Mouse (Mus musculus): ENCODE data around the gene Vps54. TPM values are rescaled to one million over a fixed set of nuclear protein-coding genes. Genes with fewer than 3 reads are reported as not detected.
A peak's percentile ranks its signal among the peaks of the same experiment; 100 is the strongest.

Gene Vps54
- polyA plus RNA-seq, 1 experiment from 2014 or later = 10.3 TPM

GRCm38 (mm10) chr11:21370399-21371121 is 131.5 kb downstream of the Vps54 start:
- Histone ChIP-seq H3K4me2 (ENCODE audit: low read length) (peak overlapping the region; percentile 73), H3K27me3 (ENCODE audit: control insufficient read depth, insufficient read depth, low read depth, low read length) (no peaks in the 10 kb centered on the region), H3K4me1 (ENCODE audit: control insufficient read depth, insufficient read depth, low read length) (peaks cover 14% of the 10 kb centered on the region), H3K4me3 (ENCODE audit: low read depth, low read length) (peak overlapping the region; percentile 81), H3K9ac (ENCODE audit: low read depth, low read length) (peak overlapping the region; percentile 87), H3K27ac (ENCODE audit: low read length) (peak overlapping the region; percentile 8), H3K9me3 (replicated peaks; ENCODE audit: control insufficient read depth, low read length, poor library complexity, severe bottlenecking) (no peaks in the 10 kb centered on the region), H3K36me3 (ENCODE audit: control insufficient read depth, insufficient read depth, low read length) (no peaks in the 10 kb centered on the region)
- WGBS = under 1% methylated on average over 54 of the region's 69 CpGs
- ATAC-seq = peak; percentile 88

MicroRNAs encoded within 50 kb of the gene (microRNA counts, 519-probe panel; counts per million panel counts)
- microRNA mmu-miR-1933-3p (1,299 counts per million, percentile 25 among the panel's probes with 10 or more counts), microRNA mmu-miR-1933-5p (992 counts per million, percentile 22 among the panel's probes with 10 or more counts)

Small RNA genes within 50 kb of the gene (microRNA-seq; reads per million reads assigned to microRNA genes)
- gene Mir1933 = 1.9 reads per million, percentile 5 among the genes with 10 or more reads in this experiment

Other genes with a start within 250 kb of the Vps54 start
- gene Peli1, start 148.0 kb upstream of the Vps54 start, polyA plus RNA-seq (2015; fragmentation: Nextera tagmentation; extraction: Ambion mirVana) = 57.6 and 65.6 TPM in 2 replicates
- 66.4 and 71.9 TPM in 2 replicates for gene Ugp2, start 131.9 kb downstream of the Vps54 start, polyA plus RNA-seq (2015; fragmentation: Nextera tagmentation; extraction: Ambion mirVana)

All from midbrain, embryonic 16.5 days (tissue).